Mouse (Mus musculus) cerebellum, adult 2 months (tissue): Measurements from ENCODE around the gene Rassf8.

Experiments used
- CTCF ChIP-seq: fragments of 200-500 bp; IDR thresholded peaks from 2 replicates; pipeline ENCODE4 v1.5.1; 2011; ENCODE audit warnings: low read depth, mild to moderate bottlenecking, control low read depth, low read length, moderate library complexity, borderline replicate concordance; ENCODE audit not compliant: insufficient read depth
- POLR2A ChIP-seq: fragments of 200-500 bp; IDR thresholded peaks from 2 replicates; pipeline ENCODE4 v1.6.1; 2011; ENCODE audit warnings: low read length, control low read depth, borderline replicate concordance; ENCODE audit not compliant: insufficient read depth

- TF ChIP-seq CTCF: peak; percentile 70; the same call in 1 of the 2 replicates
- TF ChIP-seq POLR2A: no peak
Measured at GRCm38 (mm10) chr6:145823588-145824234, 77.2 kb downstream of the Rassf8 start.
